Mouse (Mus musculus): ENCODE data around the gene Fam155a.

The Fam155a gene

DNA sequence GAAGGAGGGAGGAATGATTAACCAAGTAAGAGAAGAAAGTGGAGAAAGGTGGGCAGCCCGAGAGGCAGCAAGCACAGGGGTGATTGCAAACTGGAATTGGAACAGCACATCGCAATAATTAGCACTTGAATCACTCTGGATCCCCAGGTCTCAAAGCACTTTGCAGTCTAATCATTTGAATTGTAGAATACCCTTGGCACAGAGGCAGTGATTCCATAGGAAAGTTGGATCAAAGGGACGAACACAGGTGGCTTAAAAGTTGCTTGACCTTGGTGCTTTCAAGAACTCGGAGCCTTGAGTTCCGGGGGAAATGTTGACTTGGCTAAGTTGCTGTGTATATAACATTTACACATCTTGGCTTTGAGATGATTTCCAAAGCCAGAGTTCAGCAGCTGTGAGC lies 299.7 kb downstream of the Fam155a start:
- no peak for DNase-seq

DNA sequence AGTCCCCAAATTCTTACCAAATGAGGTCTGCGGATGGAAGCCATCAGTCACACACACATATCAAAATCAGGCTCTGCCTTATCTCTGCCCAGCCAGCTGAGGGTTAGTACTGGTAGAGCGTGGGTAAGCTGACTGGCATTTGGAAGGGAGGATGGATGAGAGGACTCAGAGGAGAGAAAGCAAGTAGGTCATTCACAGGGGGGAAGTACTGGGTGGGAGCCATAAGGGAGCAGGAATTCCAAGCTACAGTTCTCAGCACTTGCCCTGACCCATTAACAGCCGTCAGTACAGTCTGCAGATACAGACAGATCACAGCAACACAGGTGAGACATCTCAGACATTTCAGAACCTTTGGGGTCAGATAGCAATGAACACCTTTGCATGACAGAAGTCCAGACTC lies 300.8 kb downstream of the Fam155a start:
- peak; percentile 52 for DNase-seq

DNA sequence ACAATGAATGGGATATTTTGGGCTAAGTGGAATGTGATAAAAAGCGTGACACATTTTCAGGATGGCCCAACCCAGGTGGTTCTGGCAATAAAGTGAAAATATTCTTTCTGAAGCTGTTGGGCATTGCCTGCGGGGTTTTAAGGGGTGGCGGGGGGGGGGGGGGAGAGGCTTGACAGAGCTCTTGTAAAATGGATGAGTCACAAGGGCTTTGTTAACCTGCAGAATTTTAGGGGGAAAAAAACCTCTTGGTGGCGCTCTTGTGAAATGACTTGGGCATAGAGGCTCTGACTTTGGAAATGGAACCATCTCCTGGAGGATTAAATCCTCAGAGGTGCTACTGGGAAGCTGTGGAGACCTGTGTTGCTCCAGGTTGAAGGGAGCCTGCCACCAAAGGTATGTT lies 309.9 kb downstream of the Fam155a start:
- DNase-seq, result no peak

DNA sequence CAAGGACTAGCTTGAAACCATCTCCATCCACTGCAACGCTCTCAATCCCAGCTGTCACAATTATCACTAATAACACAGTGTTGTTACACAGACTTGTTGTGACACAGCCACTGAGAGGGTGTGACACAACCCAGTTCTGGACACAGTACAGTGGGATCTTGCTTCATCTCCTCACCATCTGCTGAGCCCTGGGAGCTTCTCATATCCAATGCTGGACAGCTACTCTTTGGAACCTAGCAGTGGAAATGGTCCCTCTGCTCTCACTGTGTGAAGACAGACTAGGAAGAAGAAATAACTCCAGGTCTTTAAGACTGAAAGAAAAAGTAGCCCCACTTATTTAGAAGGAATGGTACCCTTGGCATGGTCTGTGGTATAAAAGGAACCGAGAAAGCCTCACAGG lies 310.3 kb downstream of the Fam155a start:
- no peak for DNase-seq

DNA sequence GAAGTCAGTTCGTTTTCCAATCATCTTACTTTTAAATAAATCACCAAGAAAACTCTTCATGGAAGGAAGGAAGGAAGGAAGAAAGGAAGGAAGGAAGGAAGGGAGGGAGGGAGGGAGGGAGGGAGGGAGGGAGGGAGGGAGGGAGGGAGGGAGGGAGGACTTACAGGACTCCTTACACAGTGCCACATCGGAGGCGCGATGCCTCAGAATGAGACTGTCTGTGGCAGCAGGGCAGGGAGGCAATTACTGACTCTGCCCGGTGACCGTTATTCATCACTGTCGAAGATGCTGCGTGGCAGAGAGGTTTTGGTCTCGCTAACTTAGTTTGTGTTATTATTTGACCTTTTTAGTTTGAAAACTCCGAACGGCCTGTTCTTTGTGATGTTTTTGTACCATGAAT lies 312.3 kb downstream of the Fam155a start:
- no peak for DNase-seq

DNA sequence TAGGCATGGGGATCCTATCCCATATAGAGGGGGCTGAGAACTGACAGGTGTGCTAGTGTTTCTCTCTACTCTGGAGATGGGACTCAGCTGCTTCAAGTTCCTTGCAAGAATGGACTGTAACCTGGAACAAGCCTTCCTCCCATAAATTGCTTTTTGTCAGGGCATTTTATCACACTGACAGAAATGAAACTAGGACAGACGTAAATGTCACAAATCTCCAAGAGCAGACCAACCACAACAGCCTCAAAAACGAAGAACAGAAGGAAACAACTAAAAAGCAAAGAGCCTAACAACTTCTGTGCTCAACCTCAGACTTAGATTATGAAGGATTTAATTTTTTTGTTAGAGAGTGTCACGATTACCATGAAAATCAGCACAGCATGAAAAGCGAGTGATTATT lies 315.8 kb downstream of the Fam155a start:
- DNase-seq, result no peak

DNA sequence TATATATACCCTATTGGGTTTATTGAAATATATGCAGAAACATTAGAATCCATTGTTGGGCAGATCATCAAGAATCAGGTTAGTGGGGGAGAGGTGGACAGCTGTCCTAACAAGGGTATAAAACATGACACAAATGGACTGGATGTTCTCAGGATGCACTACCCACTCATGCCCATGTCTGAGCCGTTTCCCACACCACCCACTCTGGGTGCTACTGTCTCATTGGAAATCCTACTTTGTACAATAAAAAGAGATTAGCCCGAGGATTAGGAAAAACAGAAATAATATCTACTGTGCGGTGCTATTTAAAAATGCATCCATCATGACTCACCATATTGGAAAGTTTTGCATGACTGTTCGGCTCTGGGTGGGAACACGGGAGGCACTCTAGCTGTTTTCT lies 317.2 kb downstream of the Fam155a start:
- no peak for DNase-seq

DNA sequence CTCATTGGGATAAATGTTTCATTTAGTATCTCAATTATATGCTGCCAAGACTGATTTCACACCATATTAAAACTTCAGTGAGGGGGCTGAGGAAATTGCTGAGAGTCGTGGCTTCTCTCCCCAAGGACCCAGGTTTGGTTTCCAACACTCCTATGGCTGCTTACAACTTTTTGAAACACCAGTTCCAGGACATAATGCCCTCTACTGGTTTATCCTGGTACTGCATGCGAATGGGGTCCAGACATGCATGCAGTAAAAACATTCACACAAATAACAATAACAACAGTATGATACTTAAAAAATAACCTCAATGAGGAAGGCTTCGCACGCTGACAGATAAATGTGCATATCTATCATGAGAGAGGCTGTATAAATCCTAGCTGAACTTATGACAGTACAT lies 319.4 kb downstream of the Fam155a start:
- DNase-seq, result no peak

DNA sequence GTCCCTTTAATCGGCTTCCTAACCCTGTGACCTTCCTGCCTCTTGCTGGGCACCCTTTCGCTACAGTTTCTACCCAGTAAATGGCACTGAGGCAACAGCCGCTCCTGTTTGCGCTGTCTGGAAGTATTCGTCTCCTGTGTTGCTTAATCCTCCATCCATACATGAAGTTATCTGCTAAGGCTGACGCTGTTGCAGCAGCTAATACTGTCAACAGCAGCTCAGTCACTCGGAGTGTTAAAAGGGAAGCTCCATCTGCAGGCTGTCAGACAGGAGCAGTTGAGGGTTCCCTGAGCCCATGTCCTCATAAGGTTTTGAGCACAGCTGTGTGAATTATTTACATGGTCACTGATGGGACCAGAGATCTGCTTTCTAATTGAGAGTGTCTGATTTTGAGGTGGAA lies 322.3 kb downstream of the Fam155a start:
- peak; percentile 49 for DNase-seq

DNA sequence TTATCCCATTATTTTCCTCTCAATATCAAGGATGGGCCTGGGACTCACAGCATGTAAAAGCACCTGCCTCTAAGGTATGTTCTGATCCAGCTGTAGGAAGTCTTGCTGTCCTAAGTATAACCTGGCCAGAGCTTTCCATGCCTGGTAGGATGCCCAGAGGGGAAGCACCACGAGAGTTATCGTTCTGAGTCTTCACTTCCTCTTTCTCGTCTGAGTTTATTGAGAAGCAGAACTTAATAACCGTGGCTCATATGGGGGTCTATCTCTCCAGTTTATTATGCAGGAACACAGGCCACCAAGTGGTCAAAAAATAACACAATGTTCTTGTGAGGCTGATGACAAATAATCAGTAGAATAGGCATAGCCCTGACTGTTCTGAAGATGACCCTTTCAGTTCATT lies 333.1 kb downstream of the Fam155a start:
- peak; percentile 19 for DNase-seq

DNA sequence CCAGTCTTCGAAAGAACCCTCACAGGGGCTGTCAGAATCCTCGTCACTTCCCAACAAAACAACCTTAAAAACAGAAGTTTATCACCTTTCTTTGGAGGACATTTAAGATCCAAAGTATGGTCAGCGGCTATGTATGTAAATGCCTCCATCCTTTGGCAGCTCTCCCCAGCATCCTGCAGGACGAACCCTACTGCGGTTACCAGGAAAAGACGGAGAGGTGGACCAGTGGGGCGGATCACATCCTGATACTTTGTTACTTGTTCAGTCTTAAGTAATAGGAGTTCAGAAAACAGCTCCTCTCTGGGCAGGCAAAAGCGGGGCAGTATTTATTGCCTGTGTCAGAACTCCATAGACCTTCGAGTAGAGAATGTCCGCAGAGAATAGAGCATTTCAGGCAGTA lies 335.5 kb downstream of the Fam155a start:
- peak; percentile 43 for DNase-seq

DNA sequence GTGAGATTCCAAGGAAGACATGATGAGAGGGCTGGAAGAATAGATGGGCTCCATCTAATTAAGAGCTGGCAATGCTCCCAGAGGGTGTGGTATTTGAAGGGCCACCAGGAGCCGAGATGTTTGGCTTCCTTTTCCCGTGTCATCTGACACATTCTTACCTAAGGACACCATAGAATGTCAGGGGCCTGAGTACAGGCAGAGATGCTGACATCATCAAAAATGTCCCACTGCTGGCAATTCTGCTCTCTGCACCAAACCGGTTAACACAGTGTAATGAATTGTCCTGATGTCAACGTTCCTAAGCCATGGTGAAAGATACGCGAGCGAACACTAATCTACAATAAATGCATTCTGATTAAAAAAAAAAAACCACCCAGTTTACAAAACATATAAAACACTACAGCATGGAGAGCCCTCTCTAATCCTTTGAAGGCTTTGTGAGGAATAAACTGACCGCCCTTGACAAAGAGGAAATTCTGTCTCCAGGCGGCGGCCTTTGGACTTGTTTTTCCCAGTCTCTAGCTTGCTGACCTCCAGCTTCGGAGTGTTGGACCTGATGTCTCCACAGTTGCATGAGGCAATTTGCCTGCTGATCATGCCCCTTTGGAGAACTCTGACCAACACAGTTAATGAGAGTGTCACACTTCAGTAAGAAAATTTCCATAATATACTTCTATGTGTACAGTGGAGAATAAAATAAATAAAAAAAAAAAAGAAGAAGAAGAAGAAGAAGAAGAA lies 338.2 kb downstream of the Fam155a start:
- peak; percentile 48 for DNase-seq

DNA sequence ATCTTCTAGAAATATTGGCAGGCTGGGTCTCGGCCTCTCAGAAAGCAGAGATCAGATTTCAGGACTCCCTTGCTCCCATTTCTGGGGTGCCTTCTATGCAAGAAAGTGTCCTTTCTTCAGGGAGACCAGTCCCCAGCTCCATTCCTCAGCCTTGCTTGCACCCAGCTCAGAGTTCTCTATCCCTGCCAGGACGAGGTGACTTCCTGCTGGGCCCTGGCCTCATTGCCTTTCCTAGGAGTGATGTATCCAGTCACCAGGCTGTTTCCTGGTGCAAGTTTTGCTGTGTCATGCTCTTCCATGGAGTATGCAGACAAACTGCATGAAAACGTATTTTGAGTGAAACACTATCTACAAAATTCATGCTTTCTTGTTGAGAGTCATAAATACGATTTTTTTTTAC lies 342.1 kb downstream of the Fam155a start:
- DNase-seq, result no peak

DNA sequence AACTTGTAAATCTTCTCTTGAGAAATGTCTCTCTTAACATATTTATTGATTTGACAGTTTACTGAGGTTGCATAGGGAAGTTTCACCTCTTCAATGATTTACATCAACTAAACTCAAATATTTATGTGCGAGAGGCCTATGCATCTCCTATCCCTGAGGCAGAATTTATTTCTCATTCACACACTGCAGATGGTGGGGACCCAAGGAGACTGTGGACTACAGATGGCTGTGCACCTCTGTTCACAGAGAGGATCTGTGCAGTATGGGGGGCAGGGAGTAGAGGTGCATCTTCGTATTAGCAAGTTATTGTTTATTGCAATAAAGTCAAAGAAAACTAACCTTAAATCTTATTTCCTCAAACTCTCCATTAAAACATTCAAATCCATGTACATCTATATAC lies 346.9 kb downstream of the Fam155a start:
- DNase-seq, result peak; percentile 3

DNA sequence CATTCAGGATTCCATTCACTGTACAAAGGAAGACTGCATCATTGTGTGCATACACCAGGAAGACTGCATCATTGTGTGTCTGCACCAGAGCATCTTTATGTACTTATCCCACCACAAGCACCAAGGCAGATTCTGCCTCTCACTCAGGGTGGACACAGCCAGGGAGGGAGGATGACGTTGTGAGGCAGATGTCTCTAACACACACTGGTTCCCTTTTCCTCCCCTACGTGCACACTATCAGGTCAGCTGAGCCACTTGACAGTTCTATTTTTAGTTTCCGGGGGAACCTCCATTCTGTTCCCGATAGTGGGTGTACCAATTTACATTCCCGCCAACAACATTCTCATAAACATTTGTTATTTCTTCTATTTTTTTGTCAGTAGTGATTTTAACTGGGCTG lies 347.4 kb downstream of the Fam155a start:
- DNase-seq, result peak; percentile 62

DNA sequence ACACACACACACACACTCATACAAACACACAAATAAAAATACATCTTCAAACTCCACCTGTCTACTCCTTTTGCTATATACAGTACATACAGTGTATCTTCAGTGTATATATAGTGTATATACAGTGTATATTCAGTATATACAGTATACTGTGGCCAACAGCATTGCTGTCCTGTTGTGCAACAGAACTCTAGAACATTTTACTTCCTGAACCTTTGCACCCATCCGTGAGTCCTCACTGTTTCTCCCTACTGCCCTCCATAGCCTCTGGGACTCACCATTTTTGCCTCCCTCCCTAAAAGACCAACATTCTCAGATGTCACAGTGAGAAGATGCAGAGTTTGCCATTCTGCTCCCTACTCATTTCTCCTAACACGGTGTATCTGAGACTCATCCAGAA lies 347.8 kb downstream of the Fam155a start:
- peak; percentile 4 for DNase-seq

DNA sequence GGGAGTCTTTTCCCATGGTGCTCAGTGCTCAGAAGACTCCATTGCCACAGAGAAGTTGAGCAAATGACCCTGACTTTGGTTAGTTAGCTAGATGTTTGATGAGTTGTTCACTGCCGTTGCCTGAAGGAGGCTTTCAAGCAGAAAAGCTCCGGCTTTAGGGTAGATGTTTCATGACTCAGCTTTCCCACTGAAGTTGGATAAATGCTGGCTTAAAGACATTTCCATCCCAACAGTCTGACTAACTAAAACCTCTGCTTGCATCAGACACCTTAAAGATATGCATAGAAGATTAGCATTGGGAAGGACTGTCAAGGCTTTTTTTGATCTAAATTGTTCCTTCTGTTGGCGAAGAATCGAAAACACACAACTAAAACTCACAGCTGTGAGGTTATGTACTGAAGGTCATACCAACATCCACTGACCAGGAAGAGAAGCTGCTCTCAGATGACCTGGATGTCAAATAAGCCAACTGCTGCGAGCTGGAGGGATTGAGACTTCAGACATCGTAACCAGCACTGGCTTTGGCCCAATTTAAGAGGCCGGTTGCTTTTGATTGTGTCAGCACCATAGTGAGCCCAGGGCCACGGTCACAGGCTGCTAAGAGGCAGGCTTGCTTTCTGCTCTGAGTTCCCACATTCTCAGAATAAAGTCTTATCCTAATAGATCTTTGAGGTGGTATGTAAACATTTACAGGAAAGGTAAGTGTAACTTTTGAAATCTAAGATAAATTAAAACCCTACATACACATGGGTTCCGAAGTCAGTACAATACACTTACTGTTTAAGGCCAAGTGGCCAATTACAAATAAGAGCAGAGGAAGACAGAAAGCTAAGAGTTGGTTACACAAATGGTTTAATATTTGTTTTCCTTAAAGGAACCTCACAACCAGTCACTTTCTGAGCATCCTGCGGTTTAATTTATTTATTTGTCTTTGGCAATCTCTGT lies 351.8 kb downstream of the Fam155a start:
- no peak for DNase-seq

DNA sequence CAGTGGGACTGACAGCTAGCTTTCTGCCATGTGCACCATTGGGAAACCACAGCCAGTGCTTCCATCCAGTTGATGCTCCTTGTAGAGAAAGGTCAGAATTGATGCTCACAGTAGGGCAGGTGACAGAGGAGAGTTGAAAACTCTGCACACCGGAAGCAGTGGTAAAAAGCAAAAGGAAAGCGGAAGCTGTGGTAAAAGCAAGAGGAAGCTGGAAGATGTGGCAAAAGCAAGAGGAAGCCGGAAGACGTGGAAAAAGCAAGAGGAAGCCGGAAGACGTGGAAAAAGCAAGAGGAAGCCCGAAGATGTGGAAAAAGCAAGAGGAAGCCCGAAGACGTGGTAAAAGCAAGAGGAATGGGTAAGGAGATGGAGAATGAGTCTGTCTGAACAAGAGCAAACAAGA lies 354.8 kb downstream of the Fam155a start:
- DNase-seq, result no peak

DNA sequence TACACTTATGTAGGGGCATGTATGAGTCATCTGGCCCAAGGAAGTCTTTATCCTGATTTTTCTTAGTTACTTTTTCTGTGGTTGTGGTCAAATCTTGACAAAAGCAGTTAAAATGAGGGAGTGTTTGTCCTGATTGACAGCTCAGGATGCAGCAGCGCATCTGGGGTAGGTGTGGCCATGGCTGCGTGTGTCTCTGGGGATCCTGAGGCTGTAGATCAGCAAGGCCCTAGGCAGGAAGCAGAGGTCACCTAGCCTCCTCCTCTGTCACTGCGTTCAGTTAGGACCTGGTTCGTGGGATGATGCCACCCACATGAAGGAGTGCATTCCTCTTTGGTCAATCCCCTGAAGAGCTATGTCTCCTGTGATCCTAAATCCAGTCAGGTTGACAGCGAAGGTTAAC lies 362.5 kb downstream of the Fam155a start:
- DNase-seq, result no peak

DNA sequence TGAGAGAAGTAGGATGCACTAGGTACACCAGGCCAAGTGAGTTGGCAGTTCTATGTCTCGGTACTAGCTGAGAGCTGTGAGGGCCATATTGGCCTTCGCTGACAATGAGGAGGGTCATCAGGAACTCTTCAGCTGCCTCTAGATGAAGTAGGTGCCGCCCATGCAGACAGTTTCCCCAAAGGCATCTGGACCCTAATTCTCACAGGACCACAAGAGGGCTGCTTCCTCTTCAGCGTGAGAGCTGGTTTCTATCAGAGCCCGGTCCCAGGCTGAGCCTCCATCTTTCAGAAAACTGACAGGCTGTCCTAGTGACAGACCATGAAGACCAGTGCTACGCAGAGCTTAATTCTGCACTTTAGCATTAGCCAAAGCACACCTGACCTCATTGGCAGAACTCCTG lies 364.8 kb downstream of the Fam155a start:
- DNase-seq, result no peak

DNA sequence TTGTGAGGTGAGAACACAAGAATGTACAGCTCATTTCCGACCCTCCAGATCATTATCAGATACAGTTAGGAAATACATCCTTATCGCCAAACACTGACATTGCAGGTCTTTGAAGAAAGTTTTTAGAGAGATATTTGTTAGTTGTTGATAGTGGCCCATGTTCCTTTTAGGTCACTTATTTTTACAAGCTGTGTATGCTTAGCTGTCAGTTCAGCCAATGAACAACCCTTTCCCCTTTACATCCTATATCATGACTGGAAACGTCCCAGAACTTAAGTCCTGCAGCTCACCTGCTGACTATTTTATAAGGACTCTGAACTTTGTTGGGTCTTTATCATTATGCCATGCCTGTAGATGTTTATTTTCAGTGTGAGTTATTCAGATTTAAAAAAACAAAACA lies 366.3 kb downstream of the Fam155a start:
- DNase-seq, result no peak

DNA sequence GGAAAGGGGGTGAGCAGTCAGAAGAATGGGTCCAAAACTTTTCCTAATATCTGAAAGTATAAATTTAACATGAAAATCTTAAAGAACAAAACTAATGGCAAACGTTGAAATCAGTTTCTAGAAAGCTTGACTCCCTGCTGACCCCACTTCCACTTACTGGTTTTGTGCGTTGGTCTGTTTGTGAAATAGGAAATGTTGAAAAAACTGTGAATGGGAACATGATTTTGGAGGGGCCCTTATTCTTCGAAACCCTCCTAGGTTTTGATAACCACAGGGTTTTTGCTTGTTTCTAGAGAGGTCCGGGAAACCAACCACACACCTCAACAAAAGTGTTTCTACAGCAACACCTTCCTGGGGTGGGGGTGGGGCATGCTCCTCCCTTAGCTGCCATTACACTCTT lies 368.6 kb downstream of the Fam155a start:
- DNase-seq, result no peak

DNA sequence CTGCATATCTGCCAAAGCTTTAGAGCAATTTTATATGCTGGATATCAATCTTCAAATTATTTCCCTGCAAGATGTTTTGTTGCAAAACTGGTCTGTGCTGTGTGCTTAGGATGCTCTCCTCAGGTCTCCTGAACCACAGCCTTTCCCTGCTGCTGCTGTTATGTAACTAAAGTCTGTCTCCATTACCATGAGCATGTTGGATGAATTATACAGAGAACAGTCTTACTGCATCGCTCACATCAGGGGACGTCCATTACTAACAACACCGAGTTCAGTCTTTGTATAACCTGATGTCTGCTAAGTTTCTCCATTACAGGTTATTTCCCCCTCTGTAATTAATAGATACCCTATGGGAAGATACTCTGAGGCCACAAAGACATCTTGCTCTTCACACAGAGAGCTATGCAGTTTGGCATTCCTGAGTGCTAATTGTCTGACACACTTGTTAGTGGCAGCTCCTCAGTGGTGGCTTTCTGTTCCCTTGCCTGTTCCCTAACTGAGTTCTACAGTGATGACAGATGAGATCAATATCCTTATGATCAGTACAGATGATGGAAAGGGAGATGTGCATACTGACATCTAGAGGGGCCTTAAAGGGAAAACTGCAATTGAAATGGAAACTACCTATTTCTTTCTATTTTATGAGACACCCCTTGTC lies 372.2 kb downstream of the Fam155a start:
- no peak for DNase-seq

DNA sequence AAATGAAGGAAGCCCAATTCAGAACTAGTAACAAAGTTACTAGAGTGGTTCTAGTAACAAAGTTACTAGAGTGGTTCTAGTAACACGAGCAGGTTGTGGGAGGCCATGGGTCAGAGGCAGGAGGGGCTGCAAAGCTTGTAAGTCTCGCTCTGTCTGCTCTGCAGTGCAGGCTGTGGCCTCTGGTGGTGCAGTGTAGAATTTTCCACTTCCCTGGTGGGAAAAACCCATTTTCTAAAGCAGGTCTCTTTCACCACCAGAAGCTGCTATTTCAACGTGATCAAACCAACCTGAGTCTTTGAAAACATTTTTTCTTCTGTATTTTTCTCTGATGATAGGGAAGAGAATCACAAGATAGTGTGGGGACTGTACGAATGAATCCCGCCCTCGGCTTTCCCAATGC lies 372.9 kb downstream of the Fam155a start:
- no peak for DNase-seq

Data from heart, adult 11 months (tissue).